Mouse (Mus musculus) heart, adult 9 months (tissue): ENCODE measurements around the gene Sost.
"Not testable (repeated sequence)": the region's sequence is repeated elsewhere in the genome, so short reads cannot be mapped to it uniquely, and the experiment has no call there.

Experiments
- DNase-seq, 2 experiments: peaks; one replicate each; pipeline ENCODE4 v3.0.0; 2022; ENCODE audit warnings: low spot score in 2 of 2

Sost gene

GRCm38 (mm10) chr11:101966965-101967614, at the start of gene Sost:
Gene Sost (minus strand): TSS chr11:101967015.
- no peak for DNase-seq

GRCm38 (mm10) chr11:102016136-102016535, 49.3 kb upstream of the Sost start:
- DNase-seq: peak; percentile 41 to 54

GRCm38 (mm10) chr11:102015472-102015871, 48.7 kb upstream of the Sost start:
- DNase-seq: no peak

- DNase-seq: no peak
These were observed 46.4 kb upstream of the Sost start for GRCm38 (mm10) chr11:102013201-102013600.

GRCm38 (mm10) chr11:102011510-102011909, 44.7 kb upstream of the Sost start:
- no peak for DNase-seq

GRCm38 (mm10) chr11:102010140-102010539, 43.3 kb upstream of the Sost start:
- DNase-seq: peak in 1 of 2 experiments; percentile 56

GRCm38 (mm10) chr11:102008954-102009637, 42.3 kb upstream of the Sost start:
- no peak for DNase-seq

- DNase-seq: no peak
These were observed 41.6 kb upstream of the Sost start for GRCm38 (mm10) chr11:102008372-102008771.

- DNase-seq: no peak
These were observed 39.9 kb upstream of the Sost start for GRCm38 (mm10) chr11:102006688-102007087.

- no peak for DNase-seq
These were observed 39.5 kb upstream of the Sost start for GRCm38 (mm10) chr11:102006271-102006670.

- no peak for DNase-seq
These were observed 37.4 kb upstream of the Sost start for GRCm38 (mm10) chr11:102004251-102004650.

GRCm38 (mm10) chr11:101999466-101999865, 32.7 kb upstream of the Sost start:
- DNase-seq: no peak

GRCm38 (mm10) chr11:101998258-101998657, 31.4 kb upstream of the Sost start:
- DNase-seq: peak; percentile 52 to 64

GRCm38 (mm10) chr11:101995938-101996337, 29.1 kb upstream of the Sost start:
- no peak for DNase-seq

GRCm38 (mm10) chr11:101994100-101994499, 27.3 kb upstream of the Sost start:
- no peak for DNase-seq

- DNase-seq: no peak
These were observed 25.6 kb upstream of the Sost start for GRCm38 (mm10) chr11:101992411-101992810.

GRCm38 (mm10) chr11:101991813-101992212, 25.0 kb upstream of the Sost start:
- no peak for DNase-seq

GRCm38 (mm10) chr11:101990244-101990643, 23.4 kb upstream of the Sost start:
- DNase-seq: no peak

GRCm38 (mm10) chr11:101986913-101987312, 20.1 kb upstream of the Sost start, which contains the start of gene Dusp3:
Gene Dusp3 (minus strand): TSS chr11:101987013.
- DNase-seq: no peak

- DNase-seq: peak; percentile 80 to 89
These were observed 19.2 kb upstream of the Sost start for GRCm38 (mm10) chr11:101985990-101986389.

GRCm38 (mm10) chr11:101985450-101985849, 18.6 kb upstream of the Sost start:
- DNase-seq: not testable (repeated sequence)

GRCm38 (mm10) chr11:101984054-101985025, 17.5 kb upstream of the Sost start, which contains the start of gene Cfap97d1:
Gene Cfap97d1 (plus strand): TSS chr11:101984279.
- peak; percentile 98 for DNase-seq
